Mouse (Mus musculus): ENCODE measurements around the gene Neurl4.

GRCm38 (mm10) chr11:69853994-69854393 lies 46.9 kb upstream of the Neurl4 start:
- TF ChIP-seq CTCF (IDR thresholded peaks at IDR 0.05; ENCODE audit: insufficient read depth, low read depth, low read length) (no peak), POLR2A (IDR thresholded peaks at IDR 0.05; ENCODE audit: insufficient read depth, low read depth, low read length) (no peak)
